Mouse (Mus musculus) forebrain, embryonic 14.5 days (tissue): ENCODE data around the gene Tbc1d30. TPM values are rescaled to one million over a fixed set of nuclear protein-coding genes. Genes with fewer than 3 reads are reported as not detected.

Experiments
- ATAC-seq: fragments of 200-750 bp; cut with Nextera tagmentation; 2 replicates; pipeline ENCODE4 v1.8.0; 2017; ENCODE audit warnings: mild to moderate bottlenecking, moderate library complexity
- DNase-seq: peaks from one replicate; pipeline ENCODE4 v3.0.0-alpha.2; 2015; ENCODE audit warnings: low spot score
- H3K27ac ChIP-seq: fragments of 300-500 bp; sonication (generic); 2 replicates; pipeline ENCODE4 v1.5.1; 2014; ENCODE audit warnings: low read depth, mild to moderate bottlenecking, control low read depth, low read length, moderate library complexity
- H3K27me3 ChIP-seq: fragments of 300-500 bp; sonication (generic); replicated peaks from 2 replicates; pipeline ENCODE4 v1.6.1; 2014; ENCODE audit warnings: low read length, control low read depth, mixed read lengths; ENCODE audit not compliant: control insufficient read depth, insufficient read depth
- H3K36me3 ChIP-seq: fragments of 300-500 bp; sonication (generic); 2 replicates; pipeline ENCODE4 v1.6.1; 2014; ENCODE audit warnings: low read length, control low read depth; ENCODE audit not compliant: control insufficient read depth, insufficient read depth
- H3K4me1 ChIP-seq: fragments of 300-500 bp; sonication (generic); 2 replicates; pipeline ENCODE4 v1.6.1; 2014; ENCODE audit warnings: antibody characterized with exemption, low read length, control low read depth; ENCODE audit not compliant: control insufficient read depth, insufficient read depth
- H3K4me2 ChIP-seq: fragments of 300-500 bp; sonication (generic); 2 replicates; pipeline ENCODE4 v1.6.1; 2014; ENCODE audit warnings: mild to moderate bottlenecking, control low read depth, low read length
- H3K4me3 ChIP-seq: fragments of 300-500 bp; sonication (generic); 2 replicates; pipeline ENCODE4 v1.5.1; 2014; ENCODE audit warnings: low read depth, low read length, control low read depth
- H3K9ac ChIP-seq: fragments of 300-500 bp; sonication (generic); 2 replicates; pipeline ENCODE4 v1.6.1; 2014; ENCODE audit warnings: mild to moderate bottlenecking, low read length, control low read depth, moderate library complexity
- H3K9me3 ChIP-seq: fragments of 300-500 bp; sonication (generic); replicated peaks from 2 replicates; pipeline ENCODE4 v1.6.1; 2016; ENCODE audit warnings: low read length, control low read depth, mixed read lengths; ENCODE audit not compliant: control insufficient read depth
- whole genome bisulfite sequencing: fragments of 180-500 bp; shearing (Covaris S2); extraction: QIAGEN DNeasy Blood & Tissue Kit; methylation state at CpG from one replicate; pipeline ENCODE4 v1.1.7; 2014; 5-methylcytosine and 5-hydroxymethylcytosine counted together
- polyA plus RNA-seq: library from polyadenylated mRNA; unstranded; fragments of >200 nt; fragmentation: Nextera tagmentation; extraction: Ambion mirVana; gene quantifications from 2 replicates; pipeline ENCODE4 v1.2.1, GENCODE M21; 2014

Gene Tbc1d30
- polyA plus RNA-seq: 9.3 and 12.0 TPM in 2 replicates

GRCm38 (mm10) chr10:121351066-121351581, at the start of gene Tbc1d30:
Tbc1d30 (minus strand) TSS chr10:121351278.
- Histone ChIP-seq H3K9me3 (no peaks in the 10 kb centered on the region), H3K4me1 (peaks cover 9% of the 10 kb centered on the region), H3K4me2 (peak within 1 kb of the TSS; percentile 78), H3K36me3 (no peaks in the 10 kb centered on the region), H3K27me3 (peaks cover 15% of the 10 kb centered on the region), H3K27ac (no peak within 1 kb of the TSS), H3K9ac (peak within 1 kb of the TSS; percentile 52), H3K4me3 (peak within 1 kb of the TSS; percentile 43)
- under 1% methylated on average over 58 of the region's 61 CpGs for WGBS
- peak; percentile 50 for ATAC-seq
- DNase-seq: peak; percentile 34

GRCm38 (mm10) chr10:121398599-121398998, 47.5 kb upstream of the Tbc1d30 start:
- H3K9ac ChIP-seq: no peak overlapping the region
- no peak for ATAC-seq
- no peaks in the 10 kb centered on the region for H3K27me3 ChIP-seq
- H3K9me3 ChIP-seq: no peaks in the 10 kb centered on the region
- no peak overlapping the region for H3K4me3 ChIP-seq
- no peak overlapping the region for H3K27ac ChIP-seq
- H3K36me3 ChIP-seq: peaks cover 32% of the 10 kb centered on the region
- no peaks in the 10 kb centered on the region for H3K4me1 ChIP-seq
- DNase-seq: no peak
- H3K4me2 ChIP-seq: no peak overlapping the region
- WGBS: 93% methylated on average over 7 of the region's 7 CpGs

GRCm38 (mm10) chr10:121395542-121396176, 44.6 kb upstream of the Tbc1d30 start:
- Histone ChIP-seq H3K4me1 (no peaks in the 10 kb centered on the region), H3K27me3 (no peaks in the 10 kb centered on the region), H3K4me2 (no peak overlapping the region), H3K27ac (no peak overlapping the region), H3K9me3 (no peaks in the 10 kb centered on the region), H3K36me3 (peaks cover 61% of the 10 kb centered on the region), H3K9ac (no peak overlapping the region), H3K4me3 (no peak overlapping the region)
- ATAC-seq (no peak), DNase-seq (no peak)
- 88% methylated on average over 20 of the region's 20 CpGs for WGBS

- no peaks in the 10 kb centered on the region for H3K27me3 ChIP-seq
- ATAC-seq: no peak
- H3K4me1 ChIP-seq: no peaks in the 10 kb centered on the region
- H3K4me2 ChIP-seq: no peak overlapping the region
- no peak overlapping the region for H3K4me3 ChIP-seq
- H3K9me3 ChIP-seq: no peaks in the 10 kb centered on the region
- H3K27ac ChIP-seq: no peak overlapping the region
- DNase-seq: no peak
- WGBS: 91% methylated on average over 18 of the region's 18 CpGs
- peaks cover 69% of the 10 kb centered on the region for H3K36me3 ChIP-seq
- H3K9ac ChIP-seq: no peak overlapping the region
Observed at GRCm38 (mm10) chr10:121394789-121395325, 43.8 kb upstream of the Tbc1d30 start.

GRCm38 (mm10) chr10:121394270-121394669, 43.2 kb upstream of the Tbc1d30 start:
- no peak overlapping the region for H3K4me3 ChIP-seq
- no peak overlapping the region for H3K9ac ChIP-seq
- H3K27ac ChIP-seq: no peak overlapping the region
- no peaks in the 10 kb centered on the region for H3K9me3 ChIP-seq
- H3K27me3 ChIP-seq: no peaks in the 10 kb centered on the region
- H3K4me1 ChIP-seq: no peaks in the 10 kb centered on the region
- 81% methylated on average over 6 of the region's 6 CpGs for WGBS
- H3K4me2 ChIP-seq: no peak overlapping the region
- H3K36me3 ChIP-seq: peaks cover 75% of the 10 kb centered on the region
- no peak for DNase-seq
- ATAC-seq: no peak

- WGBS: 95% methylated on average over 8 of the region's 8 CpGs
- Histone ChIP-seq H3K27me3 (no peaks in the 10 kb centered on the region), H3K9me3 (no peaks in the 10 kb centered on the region), H3K4me2 (no peak overlapping the region), H3K4me1 (no peaks in the 10 kb centered on the region), H3K27ac (no peak overlapping the region), H3K36me3 (peaks cover 94% of the 10 kb centered on the region), H3K4me3 (no peak overlapping the region), H3K9ac (no peak overlapping the region)
- ATAC-seq (no peak), DNase-seq (no peak)
Observed at GRCm38 (mm10) chr10:121391901-121392300, 40.8 kb upstream of the Tbc1d30 start.

- WGBS: 80% methylated on average over 10 of the region's 10 CpGs
- no peaks in the 10 kb centered on the region for H3K27me3 ChIP-seq
- H3K4me2 ChIP-seq: no peak overlapping the region
- H3K27ac ChIP-seq: no peak overlapping the region
- ATAC-seq (no peak), DNase-seq (no peak)
- no peaks in the 10 kb centered on the region for H3K4me1 ChIP-seq
- H3K4me3 ChIP-seq: no peak overlapping the region
- H3K9me3 ChIP-seq: no peaks in the 10 kb centered on the region
- peaks cover 87% of the 10 kb centered on the region for H3K36me3 ChIP-seq
- no peak overlapping the region for H3K9ac ChIP-seq
Observed at GRCm38 (mm10) chr10:121390602-121391001, 39.5 kb upstream of the Tbc1d30 start.

GRCm38 (mm10) chr10:121386347-121386746, 35.3 kb upstream of the Tbc1d30 start:
- no peaks in the 10 kb centered on the region for H3K9me3 ChIP-seq
- ATAC-seq (peak; percentile 69; the same call in 1 of the 2 replicates), DNase-seq (peak; percentile 30)
- H3K4me3 ChIP-seq: no peak overlapping the region
- no peaks in the 10 kb centered on the region for H3K4me1 ChIP-seq
- no peaks in the 10 kb centered on the region for H3K27me3 ChIP-seq
- WGBS: 78% methylated on average over 9 of the region's 9 CpGs
- H3K9ac ChIP-seq: no peak overlapping the region
- 0 out of 2 replicates have a peak overlapping the region, but pooled peaks have one; percentile 21 for H3K27ac ChIP-seq
- H3K36me3 ChIP-seq: peaks cover 84% of the 10 kb centered on the region
- no peak overlapping the region for H3K4me2 ChIP-seq

GRCm38 (mm10) chr10:121385695-121386094, 34.6 kb upstream of the Tbc1d30 start:
- H3K4me2 ChIP-seq: no peak overlapping the region
- H3K9me3 ChIP-seq: no peaks in the 10 kb centered on the region
- ATAC-seq (no peak), DNase-seq (no peak)
- H3K4me1 ChIP-seq: no peaks in the 10 kb centered on the region
- WGBS: 96% methylated on average over 6 of the region's 6 CpGs
- H3K36me3 ChIP-seq: peaks cover 84% of the 10 kb centered on the region
- H3K9ac ChIP-seq: no peak overlapping the region
- no peak overlapping the region for H3K27ac ChIP-seq
- no peaks in the 10 kb centered on the region for H3K27me3 ChIP-seq
- H3K4me3 ChIP-seq: no peak overlapping the region
